ENCODE assay signal across 8 mouse cellular contexts in genomic region chr7:30308076-30309005, GRCm38 (mm10). TPM values are rescaled to one million over a fixed set of nuclear protein-coding genes. Genes with fewer than 3 reads are reported as not detected.
DNase-seq lines count a peak whose midpoint lies in the region; ATAC-seq lines count a peak whose summit lies in the region.

TSS of gene Alkbh6 (plus strand) at chr7:30308717.

- peak within 1 kb of the TSS; percentile 74 for H3K9ac ChIP-seq in hindbrain, embryonic 12.5 days

- WGBS in hindbrain, embryonic 12.5 days = 4% methylated on average over 27 of the region's 27 CpGs

- H3K9me3 ChIP-seq in hindbrain, embryonic 12.5 days (replicated peaks) = no peaks in the 10 kb centered on the region; the same call in 1 of the 2 replicates

- H3K27ac ChIP-seq in hindbrain, embryonic 12.5 days = peak within 1 kb of the TSS; percentile 60

- H3K27me3 ChIP-seq in hindbrain, embryonic 12.5 days = no peaks in the 10 kb centered on the region

- ATAC-seq in hindbrain, embryonic 12.5 days (ENCODE audit: low FRiP score) = peak; percentile 99

- H3K4me2 ChIP-seq in hindbrain, embryonic 12.5 days (replicated peaks) = peak within 1 kb of the TSS; percentile 92

- peaks cover 17% of the 10 kb centered on the region for H3K4me1 ChIP-seq in hindbrain, embryonic 12.5 days

- peak; percentile 97 for DNase-seq in NIH3T3 (ENCODE audit: low read depth)
- peak; percentile 94 to 96 for DNase-seq in cerebellum, postnatal 10 days
- peak; percentile 94 to 95 for DNase-seq in frontal cortex, postnatal 10 days (ENCODE audit: low spot score in 2 of 2)
- peak; percentile 90 to 98 for DNase-seq in layer of hippocampus, postnatal 14 days (ENCODE audit: low spot score in 2 of 2)
- peak; percentile 91 for DNase-seq in lung, postnatal 14 days
- peak; percentile 85 for DNase-seq in retina, adult 2 months (ENCODE audit: low read depth, low spot score)
- DNase-seq in thymus, postnatal 36 days = peak; percentile 88 to 94

- H3K36me3 ChIP-seq in hindbrain, embryonic 12.5 days = peaks cover 45% of the 10 kb centered on the region

- H3K4me3 ChIP-seq in hindbrain, embryonic 12.5 days = peak within 1 kb of the TSS; percentile 66

RNA-seq across cellular contexts. Expression of gene Alkbh6, which starts in this region (rescaled TPM):
- 87.1 and 93.5 TPM in 2 replicates for polyA plus RNA-seq in hindbrain, embryonic 12.5 days (2016; fragmentation: Nextera tagmentation; extraction: Ambion mirVana)
- total RNA-seq in layer of hippocampus, postnatal 14 days (2021) = 10 to 100 TPM; 41.6 to 45.9 TPM

Comparison
In these comparisons a context has a peak if more than half of its experiments do, and no peak if none do; other contexts are left out.
1. Peak in every context shown above with its lines: DNase-seq, ATAC-seq, H3K4me3 ChIP-seq and H3K27ac ChIP-seq.